Mouse (Mus musculus) hindbrain, embryonic 15.5 days (tissue): ENCODE measurements around the gene Nfkbie. TPM values are rescaled to one million over a fixed set of nuclear protein-coding genes. Genes with fewer than 3 reads are reported as not detected.

Source experiments
- ATAC-seq: fragments of 200-750 bp; cut with Nextera tagmentation; 2 replicates; pipeline ENCODE4 v1.8.0; 2017; ENCODE audit warnings: low read depth, moderate number of reproducible peaks, moderate TSS enrichment; ENCODE audit not compliant: low FRiP score
- H3K27ac ChIP-seq: fragments of 300-500 bp; sonication (generic); replicated peaks from 2 replicates; pipeline ENCODE4 v1.5.1; 2015; ENCODE audit warnings: mild to moderate bottlenecking, inconsistent platforms
- H3K27me3 ChIP-seq: fragments of 300-500 bp; sonication (generic); 2 replicates; pipeline ENCODE4 v1.6.1; 2015; ENCODE audit warnings: control low read depth, inconsistent platforms
- H3K36me3 ChIP-seq: fragments of 300-500 bp; sonication (generic); 2 replicates; pipeline ENCODE4 v1.6.1; 2015; ENCODE audit warnings: control low read depth, inconsistent platforms
- H3K4me1 ChIP-seq: fragments of 300-500 bp; sonication (generic); replicated peaks from 2 replicates; pipeline ENCODE4 v1.6.1; 2015; ENCODE audit warnings: control low read depth, inconsistent platforms
- H3K4me2 ChIP-seq: fragments of 300-500 bp; sonication (generic); 2 replicates; pipeline ENCODE4 v1.6.1; 2015; ENCODE audit warnings: moderate library complexity, mild to moderate bottlenecking, inconsistent platforms
- H3K4me3 ChIP-seq: fragments of 300-500 bp; sonication (generic); 2 replicates; pipeline ENCODE4 v1.5.1; 2015; ENCODE audit warnings: mild to moderate bottlenecking, inconsistent platforms
- H3K9ac ChIP-seq: fragments of 300-500 bp; sonication (generic); 2 replicates; pipeline ENCODE4 v1.6.1; 2015; ENCODE audit warnings: inconsistent platforms
- H3K9me3 ChIP-seq: fragments of 300-500 bp; sonication (generic); 2 replicates; pipeline ENCODE4 v1.6.1; 2016; ENCODE audit warnings: control low read depth, inconsistent platforms
- whole genome bisulfite sequencing: fragments of 180-500 bp; shearing (Covaris S2); methylation state at CpG from one replicate; pipeline ENCODE4 v1.1.7; 2015; 5-methylcytosine and 5-hydroxymethylcytosine counted together
- polyA plus RNA-seq: library from polyadenylated mRNA; unstranded; fragments of >200 nt; fragmentation: Nextera tagmentation; extraction: Ambion mirVana; gene quantifications from 2 replicates; pipeline ENCODE4 v1.2.1, GENCODE M21; 2015

Gene Nfkbie
- polyA plus RNA-seq, 1 experiment from 2014 or later = 6.4 TPM

- peak overlapping the region; percentile 87; the same call in 1 of the 2 replicates for H3K27ac ChIP-seq
- peaks cover 40% of the 10 kb centered on the region for H3K36me3 ChIP-seq
- ATAC-seq = no peak
- 98% methylated on average over 11 of the region's 11 CpGs for WGBS
- H3K4me3 ChIP-seq = peak overlapping the region; percentile 68
- H3K27me3 ChIP-seq = no peaks in the 10 kb centered on the region
- H3K9ac ChIP-seq = peak overlapping the region; percentile 87
- no peaks in the 10 kb centered on the region for H3K9me3 ChIP-seq
- H3K4me1 ChIP-seq = peaks cover 48% of the 10 kb centered on the region
- peak overlapping the region; percentile 80 for H3K4me2 ChIP-seq
These were observed 9.6 kb downstream of the Nfkbie start for GRCm38 (mm10) chr17:45565103-45565502.

- no peak overlapping the region for H3K27ac ChIP-seq
- 80% methylated on average over 1 of the region's 1 CpGs for WGBS
- H3K9ac ChIP-seq = no peak overlapping the region
- H3K27me3 ChIP-seq = no peaks in the 10 kb centered on the region
- H3K4me2 ChIP-seq = no peak overlapping the region
- ATAC-seq = no peak
- H3K4me3 ChIP-seq = no peak overlapping the region
- peaks cover 49% of the 10 kb centered on the region for H3K36me3 ChIP-seq
- no peaks in the 10 kb centered on the region for H3K9me3 ChIP-seq
- peaks cover 57% of the 10 kb centered on the region for H3K4me1 ChIP-seq
These were observed 10.5 kb downstream of the Nfkbie start for GRCm38 (mm10) chr17:45566031-45566359.

- H3K9ac ChIP-seq = no peak overlapping the region
- no peak overlapping the region for H3K4me3 ChIP-seq
- H3K27ac ChIP-seq = no peak overlapping the region; the same call in 1 of the 2 replicates
- no peak overlapping the region for H3K4me2 ChIP-seq
- whole genome bisulfite sequencing = 64% methylated on average over 18 of the region's 18 CpGs
- ATAC-seq = no peak
- H3K27me3 ChIP-seq = no peaks in the 10 kb centered on the region
- H3K9me3 ChIP-seq = no peaks in the 10 kb centered on the region
- H3K36me3 ChIP-seq = peaks cover 55% of the 10 kb centered on the region
- H3K4me1 ChIP-seq = peaks cover 62% of the 10 kb centered on the region
These were observed 11.1 kb downstream of the Nfkbie start for GRCm38 (mm10) chr17:45566360-45567161.

- Histone ChIP-seq H3K9me3 (no peaks in the 10 kb centered on the region), H3K27ac (no peak overlapping the region; the same call in 1 of the 2 replicates), H3K4me1 (peaks cover 67% of the 10 kb centered on the region), H3K27me3 (no peaks in the 10 kb centered on the region), H3K36me3 (peaks cover 57% of the 10 kb centered on the region), H3K4me3 (no peak overlapping the region), H3K4me2 (no peak overlapping the region), H3K9ac (no peak overlapping the region)
- 29% methylated on average over 4 of the region's 4 CpGs for WGBS
- no peak for ATAC-seq
These were observed 11.7 kb downstream of the Nfkbie start for GRCm38 (mm10) chr17:45567162-45567601.

- Histone ChIP-seq H3K27ac (no peak overlapping the region), H3K9ac (no peak overlapping the region), H3K4me1 (peaks cover 67% of the 10 kb centered on the region), H3K36me3 (peaks cover 57% of the 10 kb centered on the region), H3K4me2 (no peak overlapping the region), H3K4me3 (no peak overlapping the region), H3K9me3 (no peaks in the 10 kb centered on the region), H3K27me3 (no peaks in the 10 kb centered on the region)
- 89% methylated on average over 12 of the region's 12 CpGs for WGBS
- ATAC-seq = no peak
These were observed 13.5 kb downstream of the Nfkbie start for GRCm38 (mm10) chr17:45568990-45569389.

- Histone ChIP-seq H3K4me1 (peaks cover 67% of the 10 kb centered on the region), H3K4me2 (no peak overlapping the region), H3K4me3 (no peak overlapping the region), H3K9ac (no peak overlapping the region), H3K36me3 (peaks cover 57% of the 10 kb centered on the region), H3K27me3 (no peaks in the 10 kb centered on the region), H3K9me3 (no peaks in the 10 kb centered on the region), H3K27ac (no peak overlapping the region)
- WGBS = 87% methylated on average over 4 of the region's 4 CpGs
- no peak for ATAC-seq
These were observed 14.5 kb downstream of the Nfkbie start for GRCm38 (mm10) chr17:45569999-45570398.

- H3K9ac ChIP-seq = peak overlapping the region; percentile 100
- H3K9me3 ChIP-seq = no peaks in the 10 kb centered on the region
- peak overlapping the region; percentile 99 for H3K4me3 ChIP-seq
- H3K36me3 ChIP-seq = peaks cover 43% of the 10 kb centered on the region
- peak; percentile 40 for ATAC-seq
- WGBS = under 1% methylated on average over 55 of the region's 57 CpGs
- no peaks in the 10 kb centered on the region for H3K27me3 ChIP-seq
- H3K27ac ChIP-seq = peak overlapping the region; percentile 99
- peak overlapping the region; percentile 83 for H3K4me2 ChIP-seq
- peaks cover 51% of the 10 kb centered on the region for H3K4me1 ChIP-seq
These were observed 16.9 kb downstream of the Nfkbie start for GRCm38 (mm10) chr17:45572103-45573086.

GRCm38 (mm10) chr17:45573087-45573779 is 17.7 kb downstream of the Nfkbie start, which contains the start of gene Hsp90ab1:
Hsp90ab1 (minus strand) TSS chr17:45573271.
- Histone ChIP-seq H3K4me3 (peak within 1 kb of the TSS; percentile 99), H3K27ac (peak within 1 kb of the TSS; percentile 99), H3K9ac (peak within 1 kb of the TSS; percentile 100), H3K4me1 (peaks cover 44% of the 10 kb centered on the region), H3K9me3 (no peaks in the 10 kb centered on the region), H3K36me3 (peaks cover 35% of the 10 kb centered on the region), H3K4me2 (peak within 1 kb of the TSS; percentile 83), H3K27me3 (no peaks in the 10 kb centered on the region)
- WGBS = under 1% methylated on average over 41 of the region's 41 CpGs
- peak; percentile 89 for ATAC-seq

GRCm38 (mm10) chr17:45573780-45574123 is 18.2 kb downstream of the Nfkbie start:
- peak overlapping the region; percentile 99 for H3K27ac ChIP-seq
- H3K36me3 ChIP-seq = peaks cover 30% of the 10 kb centered on the region
- WGBS = under 1% methylated on average over 18 of the region's 18 CpGs
- ATAC-seq = peak; percentile 71
- H3K4me3 ChIP-seq = peak overlapping the region; percentile 99
- peak overlapping the region; percentile 83 for H3K4me2 ChIP-seq
- H3K9me3 ChIP-seq = no peaks in the 10 kb centered on the region
- H3K27me3 ChIP-seq = no peaks in the 10 kb centered on the region
- H3K9ac ChIP-seq = peak overlapping the region; percentile 84
- H3K4me1 ChIP-seq = peaks cover 41% of the 10 kb centered on the region

- peak overlapping the region; percentile 84 for H3K9ac ChIP-seq
- peaks cover 38% of the 10 kb centered on the region for H3K4me1 ChIP-seq
- peak overlapping the region; percentile 99 for H3K4me3 ChIP-seq
- peak overlapping the region; percentile 99 for H3K27ac ChIP-seq
- peak overlapping the region; percentile 83 for H3K4me2 ChIP-seq
- ATAC-seq = peak; percentile 68
- 1% methylated on average over 17 of the region's 17 CpGs for WGBS
- peaks cover 25% of the 10 kb centered on the region for H3K36me3 ChIP-seq
- H3K27me3 ChIP-seq = no peaks in the 10 kb centered on the region
- no peaks in the 10 kb centered on the region for H3K9me3 ChIP-seq
These were observed 18.7 kb downstream of the Nfkbie start for GRCm38 (mm10) chr17:45574129-45574761.
